Mouse (Mus musculus): ENCODE data around the gene Ly6g6d. TPM values are rescaled to one million over a fixed set of nuclear protein-coding genes. Genes with fewer than 3 reads are reported as not detected.
A peak's percentile ranks its signal among the peaks of the same experiment; 100 is the strongest.

Gene Ly6g6d
- polyA plus RNA-seq, 1 experiment: 1.8 TPM

DNA sequence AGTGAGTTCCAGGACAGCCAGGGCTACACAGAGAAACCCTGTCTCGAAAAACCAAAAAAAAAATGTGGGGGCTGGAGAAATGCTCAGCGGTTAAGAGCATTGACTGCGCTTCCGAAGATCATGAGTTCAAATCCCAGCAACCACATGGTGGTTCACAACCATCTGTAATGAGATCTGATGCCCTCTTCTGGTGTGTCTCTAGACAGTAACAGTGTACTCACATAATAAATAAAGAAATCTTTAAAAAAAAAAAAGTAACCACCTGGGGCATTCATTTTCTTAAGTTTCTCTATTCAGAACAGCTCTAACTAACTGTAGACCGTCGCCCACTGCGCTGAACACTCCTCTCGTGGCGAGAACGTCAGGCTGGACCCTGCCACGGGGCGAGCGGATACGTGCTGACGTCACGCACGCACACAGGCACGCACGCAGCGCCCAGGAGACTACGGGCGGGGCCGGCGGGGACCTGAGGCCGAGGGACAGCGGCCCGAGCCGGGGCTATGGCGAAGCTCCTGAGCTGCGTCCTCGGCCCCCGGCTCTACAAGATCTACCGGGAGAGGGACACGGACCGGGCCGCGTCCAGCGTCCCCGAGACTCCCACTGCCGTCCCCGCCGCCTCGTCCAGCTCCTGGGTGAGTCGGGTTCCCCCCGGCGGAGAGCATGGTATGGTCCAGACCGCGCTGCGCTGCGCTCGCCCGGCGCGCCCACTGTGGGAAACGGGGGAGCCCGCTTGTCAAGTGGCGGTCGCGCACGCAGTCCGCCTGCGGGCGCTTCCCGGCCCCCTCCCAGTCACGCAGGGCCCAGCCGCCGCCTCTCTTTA lies 11.2 kb upstream of the Ly6g6d start, which contains the start of gene Abhd16a:
TSS of gene Abhd16a (plus strand) at position 439 of the 820 bp plus-strand sequence.
- peak; percentile 88 to 91 for DNase-seq (ENCODE audit: low read depth in 1 of 2, low spot score in 2 of 2)
- WGBS: 2% methylated on average over 67 of the region's 67 CpGs
- H3K4me1 ChIP-seq (ENCODE audit: control insufficient read depth, insufficient read depth, insufficient read length): peaks cover 5% of the 10 kb centered on the region; the same call in 1 of the 2 replicates
- peak within 1 kb of the TSS; percentile 99 for H3K27ac ChIP-seq (ENCODE audit: insufficient read depth, low read length)
- peak within 1 kb of the TSS; percentile 98 for H3K4me3 ChIP-seq (ENCODE audit: extremely low read depth, insufficient read depth, insufficient read length)
- no peaks in the 10 kb centered on the region for H3K27me3 ChIP-seq (ENCODE audit: control insufficient read depth, insufficient read depth, low read length)
- TF ChIP-seq CTCF (IDR thresholded peaks at IDR 0.05; ENCODE audit: extremely low read depth, insufficient read depth, insufficient read length, insufficient replicate concordance) (0 out of 2 replicates have a peak, but pooled peaks have one; percentile 0), POLR2A (IDR thresholded peaks at IDR 0.05; ENCODE audit: low read depth, low read length) (peak; percentile 72)
- peaks cover 9% of the 10 kb centered on the region for H3K36me3 ChIP-seq (ENCODE audit: control insufficient read depth, insufficient read depth, low read length)

GRCm38 (mm10) chr17:35088151-35088550 lies 10.3 kb upstream of the Ly6g6d start:
- Histone ChIP-seq H3K36me3 (ENCODE audit: control insufficient read depth, insufficient read depth, low read length) (peaks cover 7% of the 10 kb centered on the region), H3K27ac (ENCODE audit: insufficient read depth, low read length) (no peak overlapping the region), H3K27me3 (ENCODE audit: control insufficient read depth, insufficient read depth, low read length) (no peaks in the 10 kb centered on the region), H3K4me3 (ENCODE audit: extremely low read depth, insufficient read depth, insufficient read length) (no peak overlapping the region), H3K4me1 (ENCODE audit: control insufficient read depth, insufficient read depth, insufficient read length) (peaks cover 5% of the 10 kb centered on the region; the same call in 1 of the 2 replicates)
- TF ChIP-seq POLR2A (IDR thresholded peaks at IDR 0.05; ENCODE audit: low read depth, low read length): no peak
- no peak for TF ChIP-seq CTCF (IDR thresholded peaks at IDR 0.05; ENCODE audit: extremely low read depth, insufficient read depth, insufficient read length, insufficient replicate concordance)
- DNase-seq (ENCODE audit: low read depth in 1 of 2, low spot score in 2 of 2): no peak
- WGBS: 48% methylated on average over 2 of the region's 2 CpGs

- H3K4me1 ChIP-seq (ENCODE audit: control insufficient read depth, insufficient read depth, insufficient read length): peaks cover 3% of the 10 kb centered on the region; the same call in 1 of the 2 replicates
- no peaks in the 10 kb centered on the region for H3K36me3 ChIP-seq (ENCODE audit: control insufficient read depth, insufficient read depth, low read length)
- H3K27me3 ChIP-seq (ENCODE audit: control insufficient read depth, insufficient read depth, low read length): no peaks in the 10 kb centered on the region
- DNase-seq (ENCODE audit: low read depth in 1 of 2, low spot score in 2 of 2): no peak
- no peak within 1 kb of the TSS for H3K27ac ChIP-seq (ENCODE audit: insufficient read depth, low read length)
- WGBS: 80% methylated on average over 7 of the region's 7 CpGs
- no peak within 1 kb of the TSS for H3K4me3 ChIP-seq (ENCODE audit: extremely low read depth, insufficient read depth, insufficient read length)
- TF ChIP-seq CTCF (IDR thresholded peaks at IDR 0.05; ENCODE audit: extremely low read depth, insufficient read depth, insufficient read length, insufficient replicate concordance) (no peak), POLR2A (IDR thresholded peaks at IDR 0.05; ENCODE audit: low read depth, low read length) (no peak)
Observed at GRCm38 (mm10) chr17:35085208-35085865, 7.5 kb upstream of the Ly6g6d start, which contains the start of gene Ly6g6f. Ly6g6f (minus strand) TSS chr17:35085610.

- WGBS: 62% methylated on average over 3 of the region's 3 CpGs
- no peaks in the 10 kb centered on the region for H3K4me1 ChIP-seq (ENCODE audit: control insufficient read depth, insufficient read depth, insufficient read length)
- no peaks in the 10 kb centered on the region for H3K36me3 ChIP-seq (ENCODE audit: control insufficient read depth, insufficient read depth, low read length)
- no peaks in the 10 kb centered on the region for H3K27me3 ChIP-seq (ENCODE audit: control insufficient read depth, insufficient read depth, low read length)
- H3K4me3 ChIP-seq (ENCODE audit: extremely low read depth, insufficient read depth, insufficient read length): no peak overlapping the region
- DNase-seq (ENCODE audit: low read depth in 1 of 2, low spot score in 2 of 2): no peak
- H3K27ac ChIP-seq (ENCODE audit: insufficient read depth, low read length): no peak overlapping the region
- TF ChIP-seq POLR2A (IDR thresholded peaks at IDR 0.05; ENCODE audit: low read depth, low read length): no peak
- no peak for TF ChIP-seq CTCF (IDR thresholded peaks at IDR 0.05; ENCODE audit: extremely low read depth, insufficient read depth, insufficient read length, insufficient replicate concordance)
Observed at GRCm38 (mm10) chr17:35083929-35084497, 6.1 kb upstream of the Ly6g6d start.

GRCm38 (mm10) chr17:35082841-35083576 lies 5.1 kb upstream of the Ly6g6d start:
- no peaks in the 10 kb centered on the region for H3K27me3 ChIP-seq (ENCODE audit: control insufficient read depth, insufficient read depth, low read length)
- no peaks in the 10 kb centered on the region for H3K36me3 ChIP-seq (ENCODE audit: control insufficient read depth, insufficient read depth, low read length)
- H3K27ac ChIP-seq (ENCODE audit: insufficient read depth, low read length): no peak overlapping the region
- TF ChIP-seq POLR2A (IDR thresholded peaks at IDR 0.05; ENCODE audit: low read depth, low read length) (no peak), CTCF (IDR thresholded peaks at IDR 0.05; ENCODE audit: extremely low read depth, insufficient read depth, insufficient read length, insufficient replicate concordance) (no peak)
- DNase-seq (ENCODE audit: low read depth in 1 of 2, low spot score in 2 of 2): no peak
- 92% methylated on average over 16 of the region's 16 CpGs for WGBS
- no peak overlapping the region for H3K4me3 ChIP-seq (ENCODE audit: extremely low read depth, insufficient read depth, insufficient read length)
- no peaks in the 10 kb centered on the region for H3K4me1 ChIP-seq (ENCODE audit: control insufficient read depth, insufficient read depth, insufficient read length)

GRCm38 (mm10) chr17:35080710-35081109 lies 2.8 kb upstream of the Ly6g6d start:
- WGBS: 89% methylated on average over 4 of the region's 4 CpGs
- Histone ChIP-seq H3K27me3 (ENCODE audit: control insufficient read depth, insufficient read depth, low read length) (no peaks in the 10 kb centered on the region), H3K4me3 (ENCODE audit: extremely low read depth, insufficient read depth, insufficient read length) (no peak overlapping the region), H3K36me3 (ENCODE audit: control insufficient read depth, insufficient read depth, low read length) (no peaks in the 10 kb centered on the region), H3K4me1 (ENCODE audit: control insufficient read depth, insufficient read depth, insufficient read length) (no peaks in the 10 kb centered on the region; the same call in 1 of the 2 replicates), H3K27ac (ENCODE audit: insufficient read depth, low read length) (no peak overlapping the region)
- no peak for DNase-seq (ENCODE audit: low read depth in 1 of 2, low spot score in 2 of 2)
- TF ChIP-seq POLR2A (IDR thresholded peaks at IDR 0.05; ENCODE audit: low read depth, low read length): no peak
- no peak for TF ChIP-seq CTCF (IDR thresholded peaks at IDR 0.05; ENCODE audit: extremely low read depth, insufficient read depth, insufficient read length, insufficient replicate concordance)

Data from spleen, adult 2 months (tissue).